Mouse (Mus musculus) Patski (cell line): Measurements from ENCODE around the gene Tfrc. TPM values are rescaled to one million over a fixed set of nuclear protein-coding genes. Genes with fewer than 3 reads are reported as not detected.

Experiments
- ATAC-seq: fragments of 100-300 bp; one replicate; pipeline ENCODE4 v1.8.0; 2021
- CTCF ChIA-PET: fragments of 350-600 bp; sonication (Branson Sonifier 250); formaldehyde crosslinking; loops from one replicate; lab custom pipeline; 2022; ENCODE audit warnings: inconsistent platforms; lab: Charles Lee
- POLR2A ChIA-PET: fragments of 350-600 bp; sonication (Branson Sonifier 250); formaldehyde crosslinking; loops from one replicate; lab custom pipeline; 2022; ENCODE audit warnings: antibody characterized with exemption, inconsistent platforms; lab: Charles Lee
- DNase-seq: peaks from one replicate; pipeline ENCODE4 v3.0.0-alpha.2; 2011; ENCODE audit warnings: low read depth, low spot score
- H3K27me3 ChIP-seq: fragments of 371-371 bp; one replicate; pipeline ENCODE4 v1.5.1; 2021
- CTCF ChIP-seq: fragments of 100-300 bp; IDR thresholded peaks from one replicate; pipeline ENCODE4 v1.5.1; 2021
- in situ Hi-C: fragments of 300-500 bp; cut with MboI; formaldehyde crosslinking; loops from 3 replicates; pipeline ENCODE4 v1.11.1; 2018; ENCODE audit warnings: low pct_unique_long_range_greater_than_20kb, mixed read lengths
- polyA plus RNA-seq: library from polyadenylated mRNA; unstranded; gene quantifications from one replicate; pipeline ENCODE4 v1.2.3, GENCODE M21; 2021

Tfrc gene
- 84.9 TPM for polyA plus RNA-seq

DNA sequence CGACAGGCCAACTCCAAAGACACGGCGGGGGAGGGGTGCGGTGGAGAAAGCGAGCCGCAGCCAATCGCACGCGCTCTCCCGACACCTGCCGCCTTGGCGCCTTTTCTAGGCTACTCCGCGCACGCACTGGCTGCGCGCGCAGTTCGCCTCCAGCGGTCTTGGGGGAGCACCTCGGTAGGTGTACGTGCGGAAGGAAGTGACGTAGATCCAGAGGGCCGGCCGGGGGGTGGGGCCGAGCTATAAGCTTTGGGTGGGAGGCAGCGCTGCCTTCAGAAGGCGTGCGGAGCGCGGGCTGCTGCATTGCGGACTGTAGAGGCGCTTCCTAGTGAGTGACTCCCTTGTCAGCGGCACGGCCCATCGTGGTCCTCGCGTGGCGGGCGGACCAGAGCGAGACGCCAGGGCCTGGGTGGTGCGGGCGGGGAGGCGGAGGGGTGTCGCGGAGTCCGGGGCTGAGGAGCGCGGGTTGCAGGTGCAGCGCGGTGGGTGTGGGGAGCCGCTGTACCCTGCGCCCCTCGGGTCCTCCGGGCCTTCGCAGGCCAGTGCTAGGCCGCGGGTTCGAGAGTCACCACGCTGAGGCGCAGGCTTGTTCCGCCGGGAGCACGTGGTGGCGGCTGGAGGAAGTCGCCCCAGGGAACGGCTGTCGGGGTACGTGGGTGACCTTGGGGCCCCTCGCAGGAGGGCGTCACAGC lies at the start of gene Tfrc:
Gene Tfrc, plus strand, starts transcription at position 209 of the 689 bp plus-strand sequence.
- ChIA-PET POLR2A (interaction anchor here (0.7 to 1.2 kb wide), 3 partner anchors 23 to 681 kb away, joined by 3 to 5 read pairs (median 5); no protein-coding TSS in a partner anchor), CTCF (interaction anchor here (0.6 to 1.7 kb wide), 3 partner anchors 14 to 109 kb away, joined by 3 to 6 read pairs (median 4); no protein-coding TSS in a partner anchor)
- in situ Hi-C loops, result no loop called here
- TF ChIP-seq CTCF, result no peak
- peak; percentile 75 for DNase-seq
- peak; percentile 96 for ATAC-seq
- no peaks in the 10 kb centered on the region for H3K27me3 ChIP-seq

- in situ Hi-C loops, result no loop called here
- POLR2A ChIA-PET, result no interaction called here
- DNase-seq, result no peak
- no peak for ATAC-seq
- no peaks in the 10 kb centered on the region for H3K27me3 ChIP-seq
- CTCF ChIA-PET, result no interaction called here
- no peak for TF ChIP-seq CTCF
Observed at GRCm38 (mm10) chr16:32559493-32559892, 49.2 kb upstream of the Tfrc start.

GRCm38 (mm10) chr16:32563056-32563793 lies 45.5 kb upstream of the Tfrc start:
- CTCF ChIA-PET, result interaction anchor here (1.4 kb wide), 1 partner anchor 21 kb away, joined by 5 read pairs; no protein-coding TSS in a partner anchor
- ATAC-seq, result no peak
- peaks cover 3% of the 10 kb centered on the region for H3K27me3 ChIP-seq
- no peak for TF ChIP-seq CTCF
- DNase-seq, result no peak
- in situ Hi-C loops, result no loop called here
- POLR2A ChIA-PET, result no interaction called here

DNA sequence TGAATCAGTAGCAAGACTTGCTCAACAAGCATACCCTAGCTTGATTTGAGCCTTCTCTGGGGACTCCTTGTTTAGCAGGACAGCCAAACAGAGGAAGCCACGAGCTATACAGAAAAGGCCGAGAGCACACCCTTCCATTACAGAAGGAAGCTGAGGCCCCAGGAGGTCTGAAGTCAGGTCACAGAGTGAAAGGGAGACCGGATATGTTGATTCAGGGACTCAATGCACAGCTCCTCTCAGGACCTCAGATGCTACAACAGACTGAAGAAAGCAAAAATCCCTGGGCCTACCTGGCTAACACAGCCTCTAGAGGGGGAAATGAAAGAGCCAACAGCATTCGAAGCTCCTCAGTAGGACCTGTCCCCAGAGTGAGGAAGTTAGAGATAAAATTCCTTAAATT lies 41.4 kb upstream of the Tfrc start:
- H3K27me3 ChIP-seq, result peaks cover 3% of the 10 kb centered on the region
- no peak for DNase-seq
- no peak for ATAC-seq
- ChIA-PET POLR2A (interaction anchor here (0.6 kb wide), 1 partner anchor 35 kb away, joined by 3 read pairs; no protein-coding TSS in a partner anchor), CTCF (interaction anchor here (1.0 kb wide), 1 partner anchor 37 kb away, joined by 3 read pairs; no protein-coding TSS in a partner anchor)
- in situ Hi-C loops, result no loop called here
- TF ChIP-seq CTCF, result no peak

DNA sequence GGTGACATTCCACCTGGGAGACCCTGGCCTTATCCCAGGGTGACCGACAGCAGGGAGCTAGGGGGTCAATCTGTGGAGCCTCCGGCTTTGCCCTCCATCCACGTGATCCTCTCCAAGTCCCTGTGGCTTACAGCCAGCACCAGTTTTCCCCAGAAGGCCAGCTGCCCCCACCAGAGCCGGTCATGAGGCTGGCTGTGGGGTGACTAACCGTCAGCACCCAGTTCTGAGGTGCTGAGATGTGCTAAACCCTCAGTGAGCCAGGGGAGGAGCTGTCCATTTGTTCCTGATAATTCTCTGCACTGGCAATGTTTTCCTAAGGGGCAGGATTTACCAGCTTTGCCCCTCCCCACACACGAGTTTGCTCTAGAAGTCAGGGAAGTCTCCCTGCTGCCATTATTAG lies 40.3 kb upstream of the Tfrc start:
- no peak for TF ChIP-seq CTCF
- in situ Hi-C loops, result no loop called here
- ATAC-seq, result no peak
- DNase-seq, result no peak
- POLR2A ChIA-PET, result interaction anchor here (0.5 kb wide), 1 partner anchor 119 kb away, joined by 3 read pairs; no protein-coding TSS in a partner anchor
- peaks cover 7% of the 10 kb centered on the region for H3K27me3 ChIP-seq
- CTCF ChIA-PET, result interaction anchor here (1.0 kb wide), 1 partner anchor 38 kb away, joined by 3 read pairs; no protein-coding TSS in a partner anchor

DNA sequence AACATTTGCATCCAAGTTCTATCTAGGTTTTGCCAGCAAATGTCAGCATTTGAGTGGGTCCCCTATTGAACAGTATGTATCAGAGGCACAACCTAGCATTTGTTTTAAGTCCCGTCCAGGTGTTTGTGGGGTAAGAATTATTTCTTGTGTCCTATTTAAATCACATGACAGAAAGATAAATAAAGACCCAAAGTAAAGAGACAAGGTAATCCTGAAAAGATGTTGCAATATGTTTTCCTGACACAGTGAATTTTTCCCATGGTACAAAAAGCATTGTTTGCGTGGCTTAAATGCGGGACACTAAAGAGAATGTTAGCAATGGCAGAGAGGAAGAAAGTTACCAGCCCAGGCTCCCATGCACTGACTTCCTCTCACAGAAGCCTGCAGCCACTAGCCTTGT lies 38.7 kb upstream of the Tfrc start:
- DNase-seq (no peak), ATAC-seq (no peak)
- H3K27me3 ChIP-seq, result peaks cover 6% of the 10 kb centered on the region
- TF ChIP-seq CTCF, result no peak
- ChIA-PET CTCF (no interaction called here), POLR2A (no interaction called here)
- in situ Hi-C loops, result no loop called here

DNA sequence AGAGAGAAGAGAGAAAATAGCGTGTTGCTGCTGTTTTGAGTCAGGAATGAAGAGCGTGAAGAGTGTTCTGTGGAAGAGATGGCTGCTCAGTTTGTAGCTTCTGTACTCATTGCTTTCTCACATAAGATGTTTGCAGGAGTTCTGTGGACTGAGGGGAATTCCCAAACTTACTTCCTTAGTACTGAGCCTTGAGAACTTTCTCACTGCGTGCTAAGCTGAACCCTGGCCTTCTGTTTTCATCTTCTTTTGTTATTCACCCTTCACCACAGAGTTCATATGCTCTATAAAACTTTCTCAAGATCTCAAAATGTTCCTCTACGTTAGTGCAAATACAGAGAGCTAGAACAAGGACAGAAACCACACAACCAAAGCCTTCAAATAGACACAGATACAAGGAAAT lies 36.2 kb upstream of the Tfrc start:
- POLR2A ChIA-PET, result no interaction called here
- in situ Hi-C loops, result no loop called here
- ATAC-seq (no peak), DNase-seq (no peak)
- CTCF ChIA-PET, result no interaction called here
- peaks cover 3% of the 10 kb centered on the region for H3K27me3 ChIP-seq
- no peak for TF ChIP-seq CTCF

DNA sequence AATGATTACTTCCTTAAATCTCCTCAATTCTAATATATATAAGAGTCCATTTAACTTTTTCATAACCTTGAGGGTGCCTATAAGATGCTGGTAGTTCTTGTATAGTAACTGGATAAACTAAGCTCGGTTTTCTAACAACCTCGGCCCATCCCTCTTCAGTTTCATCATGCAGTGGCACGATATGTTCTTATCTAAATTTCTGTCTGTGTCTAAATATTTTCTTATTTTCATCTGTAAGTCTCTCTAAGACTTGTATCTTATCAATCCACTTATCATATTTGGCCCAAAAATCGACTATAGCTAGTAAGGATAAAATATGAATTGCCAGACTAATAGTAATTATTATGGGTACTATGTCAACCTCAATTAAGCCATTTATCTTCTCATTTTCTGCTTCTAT lies 22.2 kb upstream of the Tfrc start:
- no peak for ATAC-seq

DNA sequence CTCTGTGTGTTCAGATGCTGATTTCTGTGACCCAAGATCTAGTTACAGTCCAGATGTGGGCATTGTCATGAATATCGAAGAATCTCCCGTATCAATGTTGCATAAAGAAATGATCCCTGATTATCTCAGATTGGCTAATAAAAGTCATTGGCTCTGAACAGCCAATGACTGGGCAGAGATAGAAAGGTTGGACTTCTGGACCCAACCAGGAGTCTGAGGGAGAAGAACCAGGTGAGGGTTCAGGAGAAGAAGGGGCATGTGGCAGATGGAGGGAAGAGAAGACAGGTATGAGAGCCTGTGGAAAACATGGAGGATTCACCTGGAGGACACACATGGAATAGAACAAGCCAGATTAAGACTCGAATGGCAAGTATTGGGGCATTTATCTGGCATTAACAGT lies 20.2 kb upstream of the Tfrc start:
- ATAC-seq (no peak), DNase-seq (no peak)
- ChIA-PET CTCF (no interaction called here), POLR2A (no interaction called here)
- TF ChIP-seq CTCF, result no peak
- H3K27me3 ChIP-seq, result peaks cover 14% of the 10 kb centered on the region
- in situ Hi-C loops, result no loop called here

More for the DNA sequence above, 22.2 kb upstream of the Tfrc start:
- no peak for TF ChIP-seq CTCF
- DNase-seq, result no peak
- ChIA-PET POLR2A (interaction anchor here (0.6 kb wide), 1 partner anchor 62 kb away, joined by 12 read pairs; no protein-coding TSS in a partner anchor), CTCF (interaction anchor here (1.3 kb wide), 1 partner anchor 87 kb away, joined by 4 read pairs; no protein-coding TSS in a partner anchor)
- in situ Hi-C loops, result no loop called here
- H3K27me3 ChIP-seq, result peaks cover 9% of the 10 kb centered on the region

- in situ Hi-C loops, result no loop called here
- ChIA-PET POLR2A (no interaction called here), CTCF (no interaction called here)
- DNase-seq, result no peak
- TF ChIP-seq CTCF, result no peak
- no peak for ATAC-seq
- H3K27me3 ChIP-seq, result peaks cover 14% of the 10 kb centered on the region
Observed at GRCm38 (mm10) chr16:32591521-32591920, 17.2 kb upstream of the Tfrc start.
